Mouse (Mus musculus) left cerebral cortex, postnatal 25 days (tissue): ENCODE measurements around the gene Tex22. TPM values are rescaled to one million over a fixed set of nuclear protein-coding genes. Genes with fewer than 3 reads are reported as not detected.
A peak's percentile ranks its signal among the peaks of the same experiment; 100 is the strongest.

ENCODE experiments used
- DNase-seq, 2 experiments: peaks; one replicate each; pipeline ENCODE4 v3.0.0; 2022; ENCODE audit warnings: low spot score in 2 of 2, mixed read lengths in 1 of 2
- intact Hi-C: fragments of 180-260 bp; cut with DNase I; formaldehyde crosslinking; loops from one replicate; pipeline ENCODE4 v1.15.1; 2025
- total RNA-seq, 2 experiments: library from RNA; stranded (reverse); gene quantifications; 2 replicates each; pipeline ENCODE4 v1.2.3; 2021

Tex22 gene
- total RNA-seq, 2 experiments from 2014 or later = 0.44 TPM; not detected in 1

GRCm38 (mm10) chr12:113099470-113100237 is 25.4 kb downstream of the Tex22 start:
- no peak for DNase-seq
- intact Hi-C loops = loop anchor here (2.0 to 5.0 kb wide), 3 partner anchors 25 to 97 kb away; partner anchors contain the start of genes Brf1 and Tex22

DNA sequence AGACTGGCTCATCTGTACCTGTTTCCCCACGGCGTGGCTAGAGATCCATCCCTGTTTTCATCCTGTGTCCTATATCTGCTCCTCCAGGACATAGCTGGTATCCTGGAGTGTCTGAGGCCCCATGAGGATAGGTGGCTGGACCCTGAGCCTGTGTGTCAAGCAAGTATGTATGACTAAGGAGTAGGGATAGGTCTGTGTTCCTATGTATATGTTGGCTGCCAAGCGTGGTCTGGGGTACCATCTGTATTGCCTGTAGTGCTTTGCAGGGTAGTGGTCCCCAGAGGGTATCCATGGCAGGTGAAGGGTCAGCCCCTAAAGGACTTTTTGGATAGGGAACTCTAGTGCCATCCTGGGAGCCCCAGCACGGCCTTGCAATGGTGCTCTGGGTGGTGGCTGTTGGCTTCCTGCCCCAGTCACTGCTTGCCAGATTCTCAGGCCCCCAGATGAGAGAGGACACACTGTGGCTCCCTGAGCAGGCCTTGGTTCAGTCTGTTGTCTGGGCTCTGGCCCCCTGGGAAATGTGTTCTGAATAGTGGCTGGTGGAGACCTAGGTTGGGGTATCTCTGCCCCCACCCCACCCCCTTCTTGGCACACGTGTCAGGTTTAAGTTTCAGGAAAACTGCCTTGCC is 26.3 kb downstream of the Tex22 start:
- DNase-seq = no peak
- intact Hi-C loops = loop anchor here (5.0 kb wide), 1 partner anchor 83 kb away; no protein-coding TSS in a partner anchor

DNA sequence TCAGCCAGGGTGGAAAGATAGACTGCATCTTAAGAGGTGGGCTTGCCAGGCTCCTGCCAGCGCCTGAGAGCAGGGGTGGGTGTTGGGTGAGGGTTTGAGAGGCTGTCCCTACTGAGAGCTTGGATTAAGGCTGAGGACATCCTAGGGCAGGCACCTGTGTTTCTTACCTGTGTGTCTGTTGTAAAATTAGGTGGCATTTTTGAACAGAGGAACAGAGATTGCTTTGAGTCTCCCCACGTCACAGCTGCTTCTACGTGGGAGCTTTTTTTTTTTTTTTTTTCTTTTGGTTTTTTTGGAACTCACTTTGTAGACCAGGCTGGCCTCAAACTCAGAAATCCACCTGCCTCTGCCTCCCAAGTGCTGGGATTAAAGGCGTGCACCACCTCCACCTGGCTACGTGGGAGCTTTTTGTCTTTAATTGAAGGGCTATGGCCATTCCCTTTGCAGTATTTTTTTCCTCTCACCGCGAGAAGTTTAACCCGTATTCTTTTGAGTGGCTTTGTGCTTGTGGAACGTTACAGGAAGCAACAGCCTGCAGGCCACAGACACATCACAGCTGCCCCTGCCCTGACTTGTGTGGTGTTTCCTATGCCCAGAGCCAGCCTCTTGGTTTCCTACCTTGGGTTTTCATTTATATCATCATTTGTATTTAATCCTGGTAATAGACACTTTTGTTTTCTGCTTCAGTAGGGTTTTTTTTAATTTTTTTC is 27.1 kb downstream of the Tex22 start:
- intact Hi-C loops = loop anchor here (5.0 kb wide), 1 partner anchor 84 kb away; no protein-coding TSS in a partner anchor
- DNase-seq = no peak

GRCm38 (mm10) chr12:113102461-113102860 is 28.2 kb downstream of the Tex22 start:
- intact Hi-C loops = loop anchor here (5.0 kb wide), 1 partner anchor 85 kb away; no protein-coding TSS in a partner anchor
- DNase-seq = peak; percentile 49 to 61

GRCm38 (mm10) chr12:113103846-113104451 is 29.6 kb downstream of the Tex22 start:
- DNase-seq = no peak
- intact Hi-C loops = loop anchor here (5.0 kb wide), 1 partner anchor 87 kb away; no protein-coding TSS in a partner anchor

DNA sequence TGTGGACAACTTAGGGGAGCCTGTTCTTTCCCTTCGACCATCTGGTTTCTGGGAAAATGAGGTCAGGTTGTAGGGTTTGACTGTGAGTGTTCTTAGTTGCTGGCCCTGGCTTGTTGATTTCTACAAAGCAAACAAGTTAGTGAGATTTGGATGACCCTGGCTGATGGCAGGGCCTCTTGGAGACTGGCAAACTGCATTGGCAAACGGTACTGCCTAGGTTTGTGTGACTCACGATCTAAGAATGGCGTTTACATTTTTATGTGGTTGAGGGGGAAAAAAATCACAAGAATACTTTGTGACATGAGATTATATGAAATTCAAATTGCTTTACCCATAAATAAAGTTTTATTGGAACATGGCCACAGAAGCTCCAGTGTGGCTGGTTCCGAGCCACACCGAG is 32.1 kb downstream of the Tex22 start:
- peak in 1 of 2 experiments; percentile 76 for DNase-seq

GRCm38 (mm10) chr12:113107431-113108124 is 33.3 kb downstream of the Tex22 start:
- DNase-seq = no peak
- intact Hi-C loops = no loop called here

More for the DNA sequence above, 32.1 kb downstream of the Tex22 start:
- intact Hi-C loops = no loop called here

- intact Hi-C loops = no loop called here
- no peak for DNase-seq
Measured at GRCm38 (mm10) chr12:113108528-113109283, 34.4 kb downstream of the Tex22 start.

DNA sequence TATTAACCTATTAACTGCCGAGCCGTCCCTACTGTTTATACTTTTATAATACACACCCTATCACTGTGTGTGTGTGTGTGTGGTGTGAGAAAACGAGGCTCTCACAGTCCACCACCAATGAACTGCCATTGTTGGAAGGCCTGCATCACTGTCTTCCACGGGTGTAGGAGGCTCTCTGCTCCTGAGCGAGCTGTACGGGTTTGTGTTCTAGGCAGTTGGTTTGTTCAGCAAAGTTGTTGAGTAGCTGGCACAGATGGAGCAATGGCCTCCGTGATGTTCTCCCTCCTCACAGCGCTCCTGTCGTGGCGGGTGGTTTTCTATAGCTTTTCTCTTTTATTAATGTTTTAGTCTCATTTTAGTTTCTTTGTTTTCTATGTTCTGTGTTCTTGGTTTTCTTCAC is 35.5 kb downstream of the Tex22 start:
- intact Hi-C loops = no loop called here

GRCm38 (mm10) chr12:113114141-113114540 is 39.8 kb downstream of the Tex22 start:
- no peak for DNase-seq
- intact Hi-C loops = no loop called here

More for the DNA sequence above, 35.5 kb downstream of the Tex22 start:
- peak in 1 of 2 experiments; percentile 66 for DNase-seq

GRCm38 (mm10) chr12:113114856-113115538 is 40.7 kb downstream of the Tex22 start:
- intact Hi-C loops = no loop called here
- no peak for DNase-seq

DNA sequence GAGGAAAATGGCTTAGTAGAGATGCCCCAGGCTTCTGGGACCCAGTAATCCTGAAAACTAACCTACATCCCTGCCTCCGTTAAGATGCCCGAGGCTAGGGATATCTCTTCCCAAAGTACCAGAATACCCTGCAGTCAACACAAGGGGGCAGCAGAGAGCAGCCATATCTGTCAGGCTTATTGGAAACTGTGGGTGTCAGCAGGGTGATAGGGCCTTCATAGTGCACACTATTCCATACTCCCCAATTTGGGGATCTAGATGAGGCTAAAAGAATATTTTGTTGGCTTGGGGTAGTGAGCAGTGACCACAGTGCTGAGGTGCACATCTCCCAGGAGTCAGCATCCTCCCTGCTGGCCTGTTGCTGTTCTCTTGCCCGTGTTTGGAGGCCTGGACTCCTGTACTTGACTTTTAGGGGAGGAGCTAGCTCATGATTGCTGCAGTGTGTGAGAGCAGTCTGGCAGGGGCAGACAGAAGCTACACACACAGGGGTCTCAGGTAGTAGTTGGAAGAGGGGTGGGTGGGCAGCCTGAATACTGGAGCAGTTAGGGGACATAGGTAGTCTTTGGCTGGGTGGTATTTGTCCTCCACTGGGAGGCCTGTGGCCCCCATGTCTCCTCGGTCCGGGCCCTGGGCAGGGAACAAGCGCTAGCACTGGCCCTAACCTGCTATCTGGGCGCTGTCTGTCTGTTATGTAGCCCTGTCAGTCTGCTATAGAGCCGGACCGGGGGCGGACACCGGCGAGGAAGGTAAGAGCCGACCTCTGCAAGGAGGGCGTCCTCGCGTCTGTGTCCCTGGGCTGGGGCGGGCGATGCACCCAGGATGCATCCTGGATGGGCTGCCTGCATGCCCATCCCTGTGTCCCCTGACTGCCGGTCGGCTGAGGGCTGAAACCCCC is 45.5 kb downstream of the Tex22 start:
- intact Hi-C loops = no loop called here
- peak; percentile 78 for DNase-seq

DNA sequence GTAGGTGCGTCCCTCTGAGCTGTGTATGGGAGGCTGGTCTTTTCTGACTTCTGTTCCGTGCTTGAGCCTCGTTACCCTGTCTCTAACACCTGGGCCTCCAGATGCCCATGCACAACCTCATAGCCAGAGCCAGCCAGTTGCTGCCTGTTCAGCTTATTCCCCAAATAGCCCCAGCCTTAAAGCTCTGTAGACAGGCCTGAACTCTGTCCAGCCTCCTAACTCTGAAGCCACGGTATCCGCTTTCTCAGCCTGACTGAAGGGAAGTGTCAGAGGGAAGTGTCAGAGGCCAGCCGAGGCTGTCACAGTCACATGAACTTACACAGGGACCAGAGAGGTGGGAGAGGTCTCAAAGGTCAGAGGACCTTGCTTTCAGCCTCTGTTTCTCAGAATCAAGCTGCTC is 50.4 kb downstream of the Tex22 start:
- intact Hi-C loops = no loop called here
- DNase-seq = no peak

- no peak for DNase-seq
- intact Hi-C loops = no loop called here
Measured at GRCm38 (mm10) chr12:113130732-113131131, 56.4 kb downstream of the Tex22 start.

GRCm38 (mm10) chr12:113131601-113132000 is 57.3 kb downstream of the Tex22 start:
- intact Hi-C loops = no loop called here
- no peak for DNase-seq

- DNase-seq = no peak
- intact Hi-C loops = no loop called here
Measured at GRCm38 (mm10) chr12:113132567-113132966, 58.3 kb downstream of the Tex22 start.

GRCm38 (mm10) chr12:113133260-113133659 is 59.0 kb downstream of the Tex22 start:
- no peak for DNase-seq
- intact Hi-C loops = no loop called here
